Mouse (Mus musculus) 416B (cell line): ENCODE results near the gene Hist2h2aa1.
A peak's percentile ranks its signal among the peaks of the same experiment; 100 is the strongest.

Experiments used
- DNase-seq: peaks from one replicate; pipeline ENCODE4 v3.0.0; 2011; ENCODE audit warnings: low read depth

Gene Hist2h2aa1

DNA sequence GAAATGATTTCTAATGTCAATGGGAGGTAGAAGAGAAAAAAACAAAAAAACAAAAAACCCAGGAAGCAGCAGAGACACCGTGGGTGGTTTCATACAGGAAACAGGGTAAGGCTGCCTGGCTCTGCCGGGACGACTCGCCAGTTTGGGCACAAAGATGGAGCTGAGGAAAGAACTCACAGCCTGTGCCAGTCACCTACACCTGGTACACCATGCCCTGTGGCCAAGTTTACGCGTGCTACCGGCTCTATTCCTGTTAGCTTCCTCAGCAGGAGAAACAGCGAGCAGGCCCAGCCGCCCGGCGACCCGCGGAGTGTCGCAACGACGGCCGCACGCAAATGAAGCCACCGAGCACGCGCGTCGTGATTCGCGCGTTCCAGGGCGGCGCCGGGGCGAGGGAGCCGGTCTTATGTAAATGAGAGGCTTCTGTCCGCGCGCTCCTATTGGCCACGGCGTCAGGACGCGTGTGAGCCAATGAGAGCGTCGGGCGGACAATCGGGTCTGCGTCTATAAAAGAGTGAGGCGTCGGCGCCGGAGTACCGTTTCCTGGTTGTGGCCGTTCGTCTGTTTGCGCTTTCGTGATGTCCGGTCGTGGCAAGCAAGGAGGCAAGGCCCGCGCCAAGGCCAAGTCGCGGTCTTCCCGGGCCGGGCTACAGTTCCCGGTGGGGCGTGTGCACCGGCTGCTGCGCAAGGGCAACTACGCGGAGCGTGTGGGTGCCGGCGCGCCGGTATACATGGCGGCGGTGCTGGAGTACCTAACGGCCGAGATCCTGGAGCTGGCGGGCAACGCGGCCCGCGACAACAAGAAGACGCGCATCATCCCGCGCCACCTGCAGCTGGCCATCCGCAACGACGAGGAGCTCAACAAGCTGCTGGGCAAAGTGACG is at the start of gene Hist2h2aa1:
TSS of gene Hist2h2aa1 (plus strand) at position 495 of the 884 bp plus-strand sequence.
- DNase-seq = peak; percentile 92

DNA sequence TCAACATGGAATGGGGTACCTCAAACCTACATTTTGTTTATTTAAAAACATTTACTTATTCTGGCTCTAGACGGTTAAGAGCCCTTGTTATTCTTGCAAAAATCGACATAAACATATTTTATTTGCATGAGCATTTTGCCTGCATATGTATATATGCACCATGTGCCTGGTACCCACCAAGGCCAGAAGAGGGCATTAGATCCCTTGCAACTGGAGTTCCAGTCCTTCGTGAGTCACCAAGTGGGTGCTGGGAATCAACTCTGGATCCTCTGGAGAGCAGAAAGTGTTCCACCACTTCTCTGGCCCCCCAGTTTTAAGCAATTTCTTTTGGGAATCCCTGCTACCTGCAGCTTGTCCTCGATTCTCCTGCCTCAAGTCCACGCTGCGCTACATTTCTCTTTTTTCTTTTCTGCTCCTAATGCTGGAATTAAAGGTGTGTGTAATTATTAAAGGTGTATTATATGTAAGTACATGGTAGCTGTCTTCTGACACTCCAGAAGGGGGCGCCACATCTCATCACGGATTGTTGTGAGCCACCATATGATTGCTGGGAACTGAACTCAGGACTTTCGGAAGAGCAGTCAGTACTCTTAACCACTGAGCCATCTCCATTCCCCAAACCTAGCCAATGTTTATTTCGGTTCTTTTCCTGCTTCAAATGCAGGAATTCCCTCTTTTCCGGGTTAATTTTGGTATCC is 49.5 kb upstream of the Hist2h2aa1 start:
- no peak for DNase-seq

GRCm38 (mm10) chr3:96196437-96197128 is 48.7 kb upstream of the Hist2h2aa1 start:
- DNase-seq = no peak

DNA sequence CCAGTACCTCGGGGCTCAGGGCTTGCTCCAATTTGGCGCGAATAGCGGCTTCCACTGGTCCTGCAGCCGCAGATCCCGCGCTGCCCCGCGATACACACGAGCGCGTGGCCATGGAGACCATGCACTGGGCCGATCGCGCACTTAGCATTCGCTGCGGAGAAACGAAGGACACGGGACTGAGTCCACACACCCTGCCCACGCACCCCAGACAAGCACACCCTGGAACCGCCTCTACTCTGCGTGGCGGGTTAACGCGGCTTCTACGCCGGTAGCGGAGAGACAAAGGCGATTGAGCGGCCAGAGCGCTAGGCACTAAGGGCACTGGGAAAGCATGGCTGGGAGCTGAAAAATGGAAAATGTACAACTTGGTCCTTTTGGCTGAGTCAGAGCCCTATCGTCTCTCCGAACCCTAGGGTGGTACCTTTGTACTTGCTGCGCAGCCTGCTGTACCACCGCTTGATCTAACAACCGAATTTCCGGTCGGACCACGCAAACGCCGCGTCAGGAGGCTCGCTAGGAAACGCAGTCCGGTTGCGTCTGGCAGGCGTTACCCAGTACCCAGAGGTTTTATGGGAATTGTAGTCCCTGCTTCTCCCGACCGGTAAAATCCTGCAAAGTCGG is 48.1 kb upstream of the Hist2h2aa1 start:
- DNase-seq = peak; percentile 95

GRCm38 (mm10) chr3:96198181-96198580 is 47.1 kb upstream of the Hist2h2aa1 start:
- DNase-seq = peak; percentile 92

DNA sequence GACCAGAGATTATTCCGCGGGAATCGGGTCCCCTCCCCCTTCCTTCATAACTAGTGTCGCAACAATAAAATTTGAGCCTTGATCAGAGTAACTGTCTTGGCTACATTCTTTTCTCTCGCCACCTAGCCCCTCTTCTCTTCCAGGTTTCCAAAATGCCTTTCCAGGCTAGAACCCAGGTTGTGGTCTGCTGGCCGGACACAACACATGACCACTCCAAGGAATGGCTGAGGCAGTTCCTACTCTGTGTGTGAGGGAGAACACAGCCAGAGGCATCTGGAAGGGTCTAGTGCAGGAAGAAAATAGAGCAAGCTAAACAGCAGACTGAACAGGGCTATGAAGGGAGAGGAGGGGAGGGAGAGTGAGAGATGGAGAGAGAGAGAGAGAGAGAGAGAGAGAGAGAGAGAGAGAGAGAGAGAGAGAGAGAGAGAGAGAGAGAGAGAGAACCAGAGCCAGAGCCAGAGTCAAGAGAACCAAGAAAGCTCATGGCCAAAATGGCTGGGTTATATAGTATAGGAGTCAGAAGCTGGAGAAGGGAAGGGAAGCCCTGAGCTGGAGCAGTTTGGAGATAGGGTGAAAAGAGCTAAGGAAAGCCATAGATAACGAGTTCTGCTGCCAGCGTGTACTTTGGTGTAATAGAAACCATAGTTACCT is 46.6 kb upstream of the Hist2h2aa1 start:
- peak; percentile 33 for DNase-seq

- peak; percentile 18 for DNase-seq
These were observed 45.6 kb upstream of the Hist2h2aa1 start for GRCm38 (mm10) chr3:96199731-96200130.

DNA sequence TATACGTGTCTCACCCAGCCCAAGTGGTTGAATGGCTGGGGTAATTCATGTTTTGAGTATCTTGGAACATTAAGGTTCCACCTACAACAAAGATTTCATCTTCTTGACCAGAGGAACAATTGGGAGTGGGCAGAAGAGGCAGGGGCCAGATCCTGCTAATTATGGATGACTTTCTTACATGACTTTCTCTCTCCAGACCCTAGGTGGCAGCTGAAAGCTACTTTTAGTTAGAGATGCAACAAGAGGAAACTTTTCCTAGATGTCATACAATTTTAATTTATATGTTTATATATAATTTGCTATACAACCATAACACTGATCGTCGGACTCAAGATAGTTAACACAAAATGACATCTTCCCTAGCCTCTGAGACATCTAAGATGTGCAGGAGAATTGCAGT is 37.5 kb upstream of the Hist2h2aa1 start:
- peak; percentile 32 for DNase-seq

DNA sequence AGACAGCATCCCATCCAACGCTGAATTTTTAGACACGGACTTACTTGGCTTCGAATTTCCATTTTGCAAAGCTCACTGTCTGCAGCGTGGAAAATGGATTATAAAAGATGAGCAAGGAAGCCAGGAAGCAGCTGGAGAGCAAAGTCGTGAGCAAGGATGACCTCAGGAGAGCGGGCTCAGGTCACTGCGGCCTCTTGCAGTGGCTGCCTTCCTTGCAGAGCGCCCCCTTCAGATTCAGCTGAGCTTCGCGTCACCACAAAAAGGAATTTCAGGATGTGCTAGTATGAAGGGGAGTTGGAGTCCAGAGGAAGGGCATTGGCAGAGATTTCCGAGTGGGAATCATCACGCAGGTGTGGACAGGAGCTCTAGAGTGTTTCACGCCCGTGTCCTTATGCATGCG is 36.1 kb upstream of the Hist2h2aa1 start:
- DNase-seq = no peak

GRCm38 (mm10) chr3:96219191-96219641 is 26.1 kb upstream of the Hist2h2aa1 start:
- peak; percentile 83 for DNase-seq

- peak; percentile 99 for DNase-seq
These were observed 25.6 kb upstream of the Hist2h2aa1 start, which contains the start of the genes Bola1 and Hist2h2ab for GRCm38 (mm10) chr3:96219661-96220130. Gene Bola1, minus strand, starts transcription at chr3:96219709. Gene Hist2h2ab, plus strand, starts transcription at chr3:96219865.

- peak; percentile 87 for DNase-seq
These were observed 25.0 kb upstream of the Hist2h2aa1 start for GRCm38 (mm10) chr3:96220131-96220764.

DNA sequence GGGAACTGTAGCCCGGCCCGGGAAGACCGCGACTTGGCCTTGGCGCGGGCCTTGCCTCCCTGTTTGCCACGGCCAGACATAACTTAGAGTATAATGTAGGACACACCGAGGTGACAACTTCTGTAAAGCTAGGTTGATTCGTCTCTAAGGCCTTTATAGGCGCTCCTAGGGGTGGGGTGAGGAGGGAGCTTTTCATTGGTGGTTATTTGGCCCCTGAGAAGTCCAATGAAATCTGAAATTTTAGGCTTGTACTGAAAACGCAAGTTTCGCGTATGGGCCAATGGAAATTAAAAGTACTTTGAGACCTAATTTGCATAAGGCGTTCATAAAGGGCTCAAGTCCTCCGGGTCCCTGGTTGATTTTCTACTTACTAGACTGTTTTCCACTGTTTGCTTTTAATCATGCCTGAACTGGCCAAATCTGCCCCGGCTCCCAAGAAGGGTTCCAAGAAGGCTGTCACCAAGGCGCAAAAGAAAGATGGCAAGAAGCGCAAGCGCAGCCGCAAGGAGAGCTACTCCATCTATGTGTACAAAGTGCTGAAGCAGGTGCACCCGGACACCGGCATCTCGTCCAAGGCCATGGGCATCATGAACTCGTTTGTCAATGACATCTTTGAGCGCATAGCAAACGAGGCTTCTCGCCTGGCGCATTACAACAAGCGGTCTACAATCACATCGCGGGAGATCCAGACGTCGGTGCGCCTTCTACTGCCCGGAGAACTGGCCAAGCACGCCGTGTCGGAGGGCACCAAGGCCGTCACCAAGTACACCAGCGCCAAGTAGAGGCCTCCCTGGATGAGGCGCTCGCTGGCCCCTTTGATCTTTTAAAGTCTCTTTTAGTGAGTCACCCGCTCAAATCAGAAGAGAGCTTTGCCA is 24.3 kb upstream of the Hist2h2aa1 start, which contains the start of the genes Hist2h2ac and Hist2h2be:
TSS of gene Hist2h2ac (minus strand) at position 116 of the 875 bp plus-strand sequence.
TSS of gene Hist2h2be (plus strand) at position 355 of the 875 bp plus-strand sequence.
- DNase-seq = peak; percentile 100

DNA sequence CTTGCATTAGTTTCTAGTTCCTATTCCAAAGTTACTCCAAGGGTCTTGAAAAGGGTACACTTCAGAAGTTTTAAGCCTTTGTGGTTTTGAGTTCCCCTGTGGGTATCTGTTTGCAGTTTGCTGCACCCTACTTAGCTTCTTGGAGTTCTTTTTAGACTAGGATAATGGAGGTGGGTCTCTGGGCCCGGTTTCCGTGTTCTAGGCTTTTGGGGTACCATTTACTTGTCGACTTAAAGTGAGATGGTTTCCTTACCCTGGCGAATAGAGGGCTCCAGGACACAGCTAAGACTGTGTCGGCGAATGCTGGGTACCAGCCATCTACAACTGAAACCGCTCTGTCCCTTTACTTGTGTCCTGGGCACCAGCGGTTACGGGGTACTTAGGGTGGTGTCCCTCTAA is 23.7 kb upstream of the Hist2h2aa1 start:
- DNase-seq = no peak

DNA sequence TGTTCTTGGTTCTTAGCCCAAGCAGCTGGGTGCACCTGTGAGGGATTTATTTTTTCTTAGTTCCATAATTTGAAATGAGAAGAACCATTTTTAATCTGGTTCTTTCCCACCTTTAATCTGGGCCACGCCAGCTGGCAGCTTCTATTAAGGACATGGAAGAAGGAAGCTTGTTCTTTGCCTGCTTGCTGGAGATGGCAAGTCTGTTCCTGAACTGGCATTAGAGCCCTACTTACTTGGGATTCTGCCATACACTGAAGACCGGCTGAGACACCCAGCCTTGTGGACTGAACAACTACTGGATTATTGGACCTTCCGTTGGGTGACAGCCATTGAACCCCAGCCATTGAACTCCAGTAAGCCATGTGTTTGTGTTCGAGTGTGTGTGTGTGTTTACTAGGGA is 22.5 kb upstream of the Hist2h2aa1 start:
- DNase-seq = no peak

DNA sequence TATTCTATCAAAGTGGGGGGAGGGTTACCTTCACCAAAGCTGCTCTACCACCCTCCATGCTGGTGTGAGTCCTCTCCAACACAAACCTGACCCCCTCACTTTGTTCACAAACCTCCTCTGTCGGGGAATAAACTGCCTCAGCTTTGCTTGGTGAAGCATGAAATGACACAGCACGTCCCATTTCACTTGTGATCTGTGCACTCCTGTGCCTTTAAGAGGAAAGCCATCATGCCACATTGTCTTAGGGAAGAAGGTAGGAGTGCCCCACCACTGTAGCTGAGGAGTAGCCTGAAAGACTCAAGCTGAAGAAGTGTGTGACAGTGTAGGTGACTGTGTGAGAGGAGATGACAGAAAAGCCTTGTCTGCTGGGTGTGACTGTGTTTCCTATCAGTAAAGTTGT is 19.9 kb upstream of the Hist2h2aa1 start:
- no peak for DNase-seq

- peak; percentile 89 for DNase-seq
These were observed 18.3 kb upstream of the Hist2h2aa1 start for GRCm38 (mm10) chr3:96226695-96227648.

DNA sequence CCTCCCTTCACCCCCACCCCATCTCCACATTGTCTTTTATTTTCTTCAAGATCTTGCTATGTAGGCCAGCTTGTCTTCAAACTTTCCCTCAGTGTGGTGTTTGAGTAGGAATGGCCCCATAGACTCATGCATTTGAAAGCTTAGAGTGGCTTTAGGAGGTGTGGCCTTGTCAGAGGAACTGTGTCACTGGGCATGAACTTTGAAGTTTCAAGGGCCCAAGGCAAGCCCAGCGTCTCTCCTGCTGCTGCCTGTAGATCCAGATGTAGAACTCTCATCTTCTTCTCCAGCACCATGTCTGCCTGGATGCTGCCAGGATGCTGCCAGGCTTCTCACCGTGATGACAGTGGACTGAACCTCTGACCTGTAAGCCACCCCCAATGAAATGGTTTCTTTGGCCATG is 16.5 kb upstream of the Hist2h2aa1 start:
- no peak for DNase-seq
